Mouse (Mus musculus): ENCODE measurements around the gene Focad.

The Focad gene

DNA sequence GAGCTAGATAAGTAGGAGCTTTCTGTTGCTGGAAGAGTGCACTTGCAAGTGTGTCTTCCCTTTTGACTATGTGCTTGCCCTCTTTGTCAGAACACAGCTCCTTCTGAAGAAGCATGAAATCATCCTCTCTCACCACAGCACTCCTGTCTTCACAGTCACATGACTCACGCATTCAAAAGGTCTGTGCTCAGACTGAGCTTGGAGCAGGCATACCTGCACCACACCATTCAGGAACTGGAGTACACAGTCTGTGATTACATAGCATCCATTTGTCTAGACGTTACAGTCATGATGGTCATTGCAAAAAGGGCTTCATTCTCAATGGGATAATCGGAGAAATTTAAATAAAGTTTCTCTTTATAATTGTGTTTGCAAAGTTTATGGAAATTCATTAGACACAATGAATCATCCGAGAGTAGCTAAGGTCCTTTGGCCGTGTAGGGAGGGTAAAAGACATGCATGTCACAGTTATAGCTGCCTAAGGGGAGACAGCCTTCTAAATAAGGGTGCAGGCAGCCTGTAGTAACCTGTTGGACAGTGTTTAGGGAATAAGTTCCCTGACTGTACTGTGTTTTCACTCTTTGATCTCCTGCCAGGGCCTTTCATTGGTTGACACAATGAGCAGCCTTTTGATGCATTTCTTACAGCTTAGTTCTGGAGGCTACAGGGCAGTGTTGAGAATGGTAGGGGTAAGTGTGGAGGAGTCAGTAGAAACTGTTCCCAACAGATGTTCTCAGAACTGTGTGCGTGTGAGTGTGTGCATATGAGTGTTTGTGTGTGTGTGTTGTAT lies 206.6 kb downstream of the Focad start:
- DNase-seq (ENCODE audit: low read depth, low spot score): no peak

DNA sequence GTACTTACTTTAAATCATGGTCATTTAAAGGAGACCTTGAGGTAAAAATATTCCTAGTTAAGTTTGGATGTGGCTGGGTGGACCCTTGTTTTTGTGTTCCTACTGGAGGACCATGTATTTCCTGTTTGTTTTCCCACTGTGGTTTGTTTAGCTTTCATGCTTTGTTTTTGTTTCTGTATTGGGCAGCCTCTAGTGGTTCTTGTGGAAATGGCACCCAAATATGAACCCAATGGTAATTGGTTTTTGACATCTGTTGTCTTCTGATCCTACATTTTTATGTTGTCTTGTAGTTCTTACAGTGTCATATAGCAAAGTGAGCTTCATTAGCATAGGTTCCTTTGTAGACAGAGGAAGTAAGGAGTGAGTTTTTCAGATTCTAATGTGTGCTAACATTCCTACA lies 207.9 kb downstream of the Focad start:
- no peak for DNase-seq (ENCODE audit: low read depth, low spot score)

- no peak for DNase-seq (ENCODE audit: low read depth, low spot score)
Measured at GRCm38 (mm10) chr4:88307691-88308090, 213.3 kb downstream of the Focad start.

- no peak for DNase-seq (ENCODE audit: low read depth, low spot score)
Measured at GRCm38 (mm10) chr4:88308342-88309116, 214.1 kb downstream of the Focad start.

GRCm38 (mm10) chr4:88309676-88310075 lies 215.2 kb downstream of the Focad start:
- no peak for DNase-seq (ENCODE audit: low read depth, low spot score)

DNA sequence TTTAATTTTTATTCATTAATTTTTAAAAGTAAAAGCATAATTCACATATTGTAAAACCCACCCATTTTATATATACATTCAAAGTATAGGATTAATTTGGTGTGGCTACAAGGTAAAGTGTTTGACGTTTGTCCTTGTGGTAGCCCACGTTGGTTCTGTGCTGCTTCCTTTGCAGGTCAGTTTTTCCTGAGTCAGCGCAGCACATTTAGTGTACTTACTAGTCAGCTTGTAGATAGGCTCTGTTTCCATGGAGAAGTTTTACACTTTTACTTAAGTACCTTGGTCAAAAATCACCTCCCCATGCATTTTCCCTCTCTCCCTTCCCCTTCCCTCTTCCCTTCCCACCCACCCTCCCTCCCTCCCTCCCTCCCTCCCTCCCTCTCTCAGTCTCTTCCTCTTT lies 220.5 kb downstream of the Focad start:
- no peak for DNase-seq (ENCODE audit: low read depth, low spot score)

DNA sequence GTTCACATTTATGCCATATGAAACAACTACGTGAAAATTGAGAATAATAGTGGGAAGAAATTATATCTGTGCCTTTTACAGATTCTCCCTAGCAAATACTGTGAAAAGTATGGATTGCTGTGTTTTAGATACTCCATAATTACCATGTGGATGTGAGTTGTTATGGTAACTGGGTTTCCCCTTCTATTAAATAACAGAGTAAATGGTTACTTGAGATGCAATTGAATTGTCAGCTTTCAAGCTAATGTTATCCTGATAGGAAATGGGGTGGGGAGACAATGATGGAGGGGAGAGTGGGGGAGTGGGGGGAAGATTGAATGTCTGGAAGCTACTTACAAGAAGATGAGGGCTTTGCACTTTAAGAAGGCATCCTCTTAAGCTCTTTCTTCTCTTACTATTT lies 225.6 kb downstream of the Focad start:
- DNase-seq (ENCODE audit: low read depth, low spot score): no peak

DNA sequence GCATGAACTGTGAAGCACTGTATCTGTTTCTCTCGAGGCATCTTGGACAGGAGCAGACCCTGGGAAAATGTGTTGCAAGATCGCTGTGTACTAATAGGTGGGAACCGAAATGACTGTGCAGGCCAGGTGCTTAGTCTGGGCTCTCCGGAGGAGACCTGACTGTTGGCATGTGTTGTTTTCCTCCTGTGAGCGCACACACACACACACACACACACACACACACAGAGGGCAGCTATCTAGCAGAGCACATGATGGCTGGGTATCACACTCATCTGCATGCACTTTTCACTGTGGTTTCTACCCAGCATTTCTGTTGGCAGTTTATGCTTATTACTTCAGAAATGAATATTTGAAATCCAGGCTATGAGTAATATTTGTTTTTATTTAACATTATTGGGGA lies 231.0 kb downstream of the Focad start:
- DNase-seq (ENCODE audit: low read depth, low spot score): no peak

GRCm38 (mm10) chr4:88334533-88334932 lies 240.1 kb downstream of the Focad start:
- no peak for DNase-seq (ENCODE audit: low read depth, low spot score)

GRCm38 (mm10) chr4:88336753-88337152 lies 242.3 kb downstream of the Focad start:
- no peak for DNase-seq (ENCODE audit: low read depth, low spot score)

- no peak for DNase-seq (ENCODE audit: low read depth, low spot score)
Measured at GRCm38 (mm10) chr4:88337365-88337764, 242.9 kb downstream of the Focad start.

GRCm38 (mm10) chr4:88338130-88338529 lies 243.7 kb downstream of the Focad start:
- DNase-seq (ENCODE audit: low read depth, low spot score): no peak

GRCm38 (mm10) chr4:88344468-88344867 lies 250.0 kb downstream of the Focad start:
- DNase-seq (ENCODE audit: low read depth, low spot score): no peak

GRCm38 (mm10) chr4:88345065-88345464 lies 250.6 kb downstream of the Focad start:
- DNase-seq (ENCODE audit: low read depth, low spot score): no peak

DNA sequence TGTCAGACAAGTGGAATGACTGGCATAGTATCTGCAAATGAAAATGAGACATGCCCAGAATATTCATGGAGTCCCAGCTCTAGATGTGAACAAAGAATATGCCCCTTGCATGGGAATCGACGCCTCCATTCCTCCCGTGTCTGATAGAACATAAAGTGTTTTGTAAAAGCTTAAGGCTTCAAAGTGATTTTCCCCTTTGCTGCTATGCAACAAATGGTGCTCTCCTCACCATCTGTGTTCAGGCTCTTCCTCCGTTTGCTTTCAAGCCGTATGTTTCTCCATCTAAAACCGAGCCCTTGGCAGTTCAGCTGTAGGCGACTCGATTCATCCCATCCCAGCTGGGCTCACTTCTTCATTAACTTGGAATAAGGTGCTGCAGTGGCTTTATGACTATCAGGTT lies 251.5 kb downstream of the Focad start:
- DNase-seq (ENCODE audit: low read depth, low spot score): no peak

- DNase-seq (ENCODE audit: low read depth, low spot score): peak; percentile 77
Measured at GRCm38 (mm10) chr4:88350910-88351309, 256.5 kb downstream of the Focad start.

DNA sequence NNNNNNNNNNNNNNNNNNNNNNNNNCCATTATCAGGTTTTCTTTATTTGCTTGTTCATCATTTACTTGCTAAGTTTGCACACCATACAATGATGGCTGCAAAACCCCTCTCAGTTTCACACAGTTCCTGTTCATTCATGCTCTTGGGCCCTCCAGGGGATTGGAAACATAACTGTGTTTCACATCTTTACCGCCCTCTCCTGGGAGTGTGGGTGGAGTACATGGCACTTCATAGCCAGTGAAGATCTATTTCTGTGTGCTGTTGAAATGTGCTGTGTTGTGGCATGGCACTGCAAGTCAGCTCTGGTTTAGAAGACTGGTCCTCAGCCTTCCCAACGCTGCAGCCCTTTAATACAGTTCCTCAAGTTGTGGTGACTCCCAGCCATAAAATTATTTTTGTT lies 262.2 kb downstream of the Focad start:
- peak; percentile 14 for DNase-seq (ENCODE audit: low read depth, low spot score)

- DNase-seq (ENCODE audit: low read depth, low spot score): no peak
Measured at GRCm38 (mm10) chr4:88357431-88357830, 263.0 kb downstream of the Focad start.

- DNase-seq (ENCODE audit: low read depth, low spot score): no peak
Measured at GRCm38 (mm10) chr4:88369951-88370350, 275.5 kb downstream of the Focad start.

DNA sequence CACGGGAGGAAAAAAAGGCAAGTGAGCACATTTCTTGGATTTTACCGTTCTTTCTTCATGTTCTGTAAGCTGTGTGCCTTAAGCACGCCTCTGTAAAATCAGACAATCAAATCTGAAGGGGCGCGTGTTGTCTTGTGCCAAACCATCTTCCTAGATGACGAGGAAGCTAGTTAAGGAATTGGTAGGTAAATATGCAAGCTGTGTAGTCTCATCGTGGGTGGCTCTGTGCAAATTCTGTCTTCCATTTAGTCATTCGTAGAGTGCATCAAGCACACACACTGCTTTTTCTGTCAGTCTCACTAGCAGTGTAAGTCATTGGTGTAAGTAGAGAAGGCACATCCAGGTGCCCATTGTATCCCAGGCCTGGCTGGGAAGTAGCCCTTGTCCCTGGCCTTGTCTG lies 276.4 kb downstream of the Focad start:
- DNase-seq (ENCODE audit: low read depth, low spot score): no peak

GRCm38 (mm10) chr4:88372293-88373224 lies 278.1 kb downstream of the Focad start:
- DNase-seq (ENCODE audit: low read depth, low spot score): no peak

DNA sequence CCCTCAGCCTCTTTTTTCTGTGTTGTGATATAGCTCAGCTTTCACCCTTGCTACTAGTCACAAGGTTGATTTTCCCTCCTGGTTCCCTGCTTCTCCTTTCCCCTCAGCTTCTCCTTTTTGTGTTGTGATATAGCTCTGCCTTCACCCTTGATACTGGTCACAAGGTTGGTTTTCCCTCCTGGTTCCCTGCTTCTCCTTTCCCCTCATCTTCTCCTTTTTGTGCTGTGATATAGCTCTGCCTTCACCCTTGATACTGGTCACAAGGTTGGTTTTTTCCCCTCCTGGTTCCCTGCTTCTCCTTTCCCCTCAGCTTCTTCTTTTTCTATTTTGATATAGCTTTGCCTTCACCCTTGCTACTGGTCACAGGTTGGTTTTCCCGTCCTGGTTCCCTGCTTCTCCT lies 295.6 kb downstream of the Focad start:
- DNase-seq (ENCODE audit: low read depth, low spot score): no peak

All from embryo, embryonic 11.5 days (tissue).